Mouse (Mus musculus): ENCODE measurements at regions not wholly inside any gene's neighbourhood (a gene's known extent, or its start where the extent isn't known, plus 50 kb on each side); places are given as distances from the start of the nearest gene placed in this dataset.
"Not testable (repeated sequence)": the region's sequence is repeated elsewhere in the genome, so short reads cannot be mapped to it uniquely, and the experiment has no call there.

DNA sequence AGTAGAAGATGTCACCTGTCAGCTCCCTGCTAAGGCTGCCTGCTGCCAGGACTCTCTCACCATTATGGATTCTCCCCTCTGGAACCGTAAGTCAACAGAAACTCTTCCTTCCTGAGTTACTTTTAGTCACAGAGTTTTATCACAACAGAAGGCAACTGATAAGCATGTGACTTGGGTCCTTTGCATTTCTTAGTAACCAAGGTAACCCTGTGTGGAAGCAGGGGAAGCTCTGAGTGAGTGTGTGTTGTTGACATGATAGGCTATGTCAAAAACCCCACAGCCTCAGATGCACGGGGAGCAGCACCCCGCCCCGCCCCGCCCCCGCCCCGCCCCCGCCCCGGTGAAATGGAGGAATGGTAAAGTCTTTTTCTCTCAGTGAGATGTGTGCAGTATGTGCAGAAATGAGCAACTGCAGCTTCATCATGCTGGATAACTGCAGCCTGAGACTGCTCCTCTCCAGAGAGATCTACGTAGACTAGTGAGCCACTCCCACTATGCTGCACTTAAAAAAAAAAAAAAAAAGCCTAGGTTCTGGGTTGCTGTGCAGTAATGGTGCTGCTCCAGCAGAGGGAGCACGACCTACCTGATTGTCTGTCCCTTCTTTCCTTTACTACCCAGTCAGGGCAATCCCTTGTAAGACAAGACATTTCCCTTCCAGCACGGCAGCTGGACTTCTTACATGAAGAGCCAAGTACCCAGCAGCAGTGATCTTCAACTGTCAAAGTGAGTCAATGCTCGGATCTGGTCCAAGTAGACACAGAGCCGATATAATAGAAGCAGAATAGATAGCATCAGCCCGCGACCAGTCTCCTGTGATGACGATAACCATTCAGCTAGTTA is 92.6 kb upstream of the Zfp706 start:
- WGBS: 46% methylated on average over 17 of the region's 17 CpGs
- Histone ChIP-seq H3K27ac (replicated peaks) (no peak overlapping the region), H3K4me3 (peak overlapping the region; percentile 46)

GRCm38 (mm10) chr15:37099176-37099575 is 91.6 kb upstream of the Zfp706 start:
- Histone ChIP-seq H3K4me3 (no peak overlapping the region), H3K36me3 (replicated peaks) (no peaks in the 10 kb centered on the region), H3K9me3 (no peaks in the 10 kb centered on the region), H3K27ac (replicated peaks) (no peak overlapping the region), H3K27me3 (replicated peaks; ENCODE audit: low read depth, poor library complexity, severe bottlenecking) (no peaks in the 10 kb centered on the region), H3K4me1 (0 out of 2 replicates have a peak, but pooled peaks cover 2% of the 10 kb centered on the region)
- WGBS: 83% methylated on average over 1 of the region's 1 CpGs
- DNase-seq (ENCODE audit: low spot score): no peak

More for the DNA sequence above, 92.6 kb upstream of the Zfp706 start:
- DNase-seq (ENCODE audit: low spot score): peak; percentile 69
- no peaks in the 10 kb centered on the region for H3K9me3 ChIP-seq
- H3K4me1 ChIP-seq: 0 out of 2 replicates have a peak, but pooled peaks cover 2% of the 10 kb centered on the region
- no peaks in the 10 kb centered on the region for H3K36me3 ChIP-seq (replicated peaks)
- H3K27me3 ChIP-seq (replicated peaks; ENCODE audit: low read depth, poor library complexity, severe bottlenecking): no peaks in the 10 kb centered on the region

GRCm38 (mm10) chr15:37097426-37097825 is 89.9 kb upstream of the Zfp706 start:
- 97% methylated on average over 7 of the region's 7 CpGs for WGBS
- H3K4me1 ChIP-seq: 0 out of 2 replicates have a peak, but pooled peaks cover 2% of the 10 kb centered on the region

GRCm38 (mm10) chr15:37091171-37091570 is 83.6 kb upstream of the Zfp706 start:
- H3K4me3 ChIP-seq; H3K9me3 ChIP-seq; H3K36me3 ChIP-seq (replicated peaks); DNase-seq (ENCODE audit: low spot score); H3K4me1 ChIP-seq; H3K27me3 ChIP-seq (replicated peaks; ENCODE audit: low read depth, poor library complexity, severe bottlenecking); H3K27ac ChIP-seq (replicated peaks): not testable (repeated sequence)
- 87% methylated on average over 5 of the region's 5 CpGs for WGBS

More at GRCm38 (mm10) chr15:37097426-37097825, 89.9 kb upstream of the Zfp706 start:
- no peaks in the 10 kb centered on the region for H3K36me3 ChIP-seq (replicated peaks)
- H3K4me3 ChIP-seq: no peak overlapping the region
- DNase-seq (ENCODE audit: low spot score): no peak
- H3K27me3 ChIP-seq (replicated peaks; ENCODE audit: low read depth, poor library complexity, severe bottlenecking): no peaks in the 10 kb centered on the region
- no peaks in the 10 kb centered on the region for H3K9me3 ChIP-seq
- no peak overlapping the region for H3K27ac ChIP-seq (replicated peaks)

DNA sequence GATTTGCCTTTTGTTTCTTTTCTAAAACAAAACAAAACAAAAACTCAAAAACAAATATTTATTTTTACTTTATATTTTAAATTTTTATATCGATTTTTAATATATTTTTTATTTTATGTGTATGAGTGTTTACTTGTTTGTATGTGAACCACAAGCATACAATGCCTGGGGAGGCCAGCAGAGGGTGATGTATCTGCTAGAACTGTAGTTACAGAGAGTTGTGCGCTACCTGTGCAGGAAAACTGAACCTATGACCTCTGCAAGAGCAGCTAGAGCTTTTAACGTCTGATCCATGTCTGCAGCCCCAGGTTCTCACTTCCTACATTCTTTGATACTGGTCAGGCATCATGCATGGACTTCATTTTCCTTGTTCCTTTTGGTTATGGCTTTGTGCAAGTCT is 76.2 kb upstream of the Zfp706 start:
- no peaks in the 10 kb centered on the region for H3K27me3 ChIP-seq (replicated peaks; ENCODE audit: low read depth, poor library complexity, severe bottlenecking)
- no peak overlapping the region for H3K4me3 ChIP-seq
- WGBS: 82% methylated on average over 3 of the region's 3 CpGs
- no peaks in the 10 kb centered on the region for H3K4me1 ChIP-seq
- H3K36me3 ChIP-seq (replicated peaks): no peaks in the 10 kb centered on the region
- DNase-seq (ENCODE audit: low spot score): no peak
- peaks cover 11% of the 10 kb centered on the region for H3K9me3 ChIP-seq
- no peak overlapping the region for H3K27ac ChIP-seq (replicated peaks)

GRCm38 (mm10) chr15:37081836-37082235 is 74.3 kb upstream of the Zfp706 start:
- DNase-seq (ENCODE audit: low spot score): no peak
- Histone ChIP-seq H3K36me3 (replicated peaks) (no peaks in the 10 kb centered on the region), H3K4me3 (no peak overlapping the region), H3K27me3 (replicated peaks; ENCODE audit: low read depth, poor library complexity, severe bottlenecking) (no peaks in the 10 kb centered on the region), H3K27ac (replicated peaks) (no peak overlapping the region), H3K9me3 (peaks cover 2% of the 10 kb centered on the region; the same call in 1 of the 2 replicates), H3K4me1 (no peaks in the 10 kb centered on the region)
- 63% methylated on average over 2 of the region's 2 CpGs for WGBS

GRCm38 (mm10) chr15:37080931-37081330 is 73.4 kb upstream of the Zfp706 start:
- H3K36me3 ChIP-seq (replicated peaks): no peaks in the 10 kb centered on the region
- H3K27me3 ChIP-seq (replicated peaks; ENCODE audit: low read depth, poor library complexity, severe bottlenecking): no peaks in the 10 kb centered on the region
- no peaks in the 10 kb centered on the region for H3K4me1 ChIP-seq
- peaks cover 2% of the 10 kb centered on the region; the same call in 1 of the 2 replicates for H3K9me3 ChIP-seq
- 95% methylated on average over 2 of the region's 2 CpGs for WGBS
- no peak overlapping the region for H3K27ac ChIP-seq (replicated peaks)
- no peak for DNase-seq (ENCODE audit: low spot score)
- no peak overlapping the region for H3K4me3 ChIP-seq

DNA sequence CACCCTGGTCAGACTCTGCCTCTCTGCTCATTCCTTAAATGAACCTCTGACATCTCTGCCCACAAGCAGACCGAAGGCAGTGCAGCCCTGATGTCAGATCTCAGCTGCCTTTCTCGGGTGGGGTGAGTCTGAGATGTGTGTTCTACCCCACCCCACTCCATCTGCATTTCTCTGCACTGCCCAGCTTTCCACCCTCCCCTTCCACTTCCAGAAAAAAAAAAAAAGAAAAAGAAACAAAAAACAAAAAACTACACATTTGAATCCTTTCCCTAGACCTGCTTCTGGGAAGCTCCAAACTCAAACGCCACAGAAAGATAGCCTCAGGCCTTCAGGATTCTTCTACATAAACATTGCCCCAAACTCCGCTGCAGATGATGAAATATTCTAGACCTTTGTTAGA is 72.8 kb upstream of the Zfp706 start:
- H3K4me1 ChIP-seq: no peaks in the 10 kb centered on the region
- H3K4me3 ChIP-seq: no peak overlapping the region
- no peak overlapping the region for H3K27ac ChIP-seq (replicated peaks)
- H3K27me3 ChIP-seq (replicated peaks; ENCODE audit: low read depth, poor library complexity, severe bottlenecking): no peaks in the 10 kb centered on the region
- H3K36me3 ChIP-seq (replicated peaks): no peaks in the 10 kb centered on the region
- 86% methylated on average over 4 of the region's 4 CpGs for WGBS
- no peak for DNase-seq (ENCODE audit: low spot score)
- H3K9me3 ChIP-seq: peaks cover 2% of the 10 kb centered on the region; the same call in 1 of the 2 replicates

DNA sequence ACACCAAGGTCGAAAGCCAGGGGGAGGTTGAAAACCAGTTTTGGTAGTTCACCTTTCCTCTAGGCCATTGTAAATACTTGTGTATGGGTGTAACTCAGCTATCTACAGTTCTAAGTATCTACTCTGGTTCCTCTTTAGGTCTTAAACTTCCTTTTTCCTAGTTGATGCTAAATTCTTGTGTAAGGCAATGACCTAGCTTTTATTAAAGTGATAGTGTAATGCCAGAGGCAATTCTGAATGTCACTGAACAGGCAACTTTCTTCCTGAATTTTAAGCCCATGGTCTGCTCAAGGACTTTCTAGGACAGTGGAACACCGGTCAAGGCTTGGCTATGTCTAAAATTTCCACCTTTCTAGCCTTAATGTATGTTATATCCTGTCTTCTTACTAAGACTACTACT is 66.6 kb upstream of the Zfp706 start:
- not testable (repeated sequence) for H3K4me3 ChIP-seq; H3K9me3 ChIP-seq; H3K27ac ChIP-seq (replicated peaks); H3K36me3 ChIP-seq (replicated peaks); DNase-seq (ENCODE audit: low spot score); H3K27me3 ChIP-seq (replicated peaks; ENCODE audit: low read depth, poor library complexity, severe bottlenecking); H3K4me1 ChIP-seq
- 91% methylated on average over 2 of the region's 2 CpGs for WGBS

DNA sequence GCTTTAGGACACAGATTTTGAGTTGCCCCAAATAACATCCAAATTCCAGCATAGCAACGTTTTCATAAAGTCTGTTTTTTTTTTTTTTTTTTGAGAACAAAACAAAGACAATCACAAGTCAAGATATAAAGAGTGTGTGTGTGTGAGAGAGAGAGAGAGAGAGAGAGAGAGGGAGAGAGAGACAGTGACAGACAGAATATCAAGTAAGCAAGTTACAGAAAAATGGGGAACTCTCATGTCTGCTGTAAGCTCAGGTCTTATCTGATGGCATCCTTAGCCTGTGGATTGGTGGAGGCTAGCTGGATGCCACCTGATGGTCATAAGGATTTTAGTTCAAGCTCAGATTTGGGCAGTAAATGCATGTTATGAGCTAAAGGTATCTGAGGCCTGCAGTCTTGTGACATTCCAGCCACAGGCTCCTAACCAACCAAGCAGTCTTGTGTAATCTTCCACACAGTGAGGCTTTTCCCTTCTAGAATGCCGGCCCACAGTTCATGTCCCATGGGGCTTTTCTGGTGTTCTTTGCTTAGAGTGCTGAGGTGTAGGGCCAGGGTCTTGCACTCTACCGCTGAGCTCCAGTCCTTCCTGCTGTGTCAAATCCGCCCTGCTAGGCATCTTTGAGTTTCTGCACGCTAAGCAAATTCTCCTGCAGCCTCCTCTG is 64.8 kb upstream of the Zfp706 start:
- 82% methylated on average over 5 of the region's 5 CpGs for WGBS
- Histone ChIP-seq H3K27me3 (replicated peaks; ENCODE audit: low read depth, poor library complexity, severe bottlenecking) (no peaks in the 10 kb centered on the region), H3K4me1 (peaks cover 6% of the 10 kb centered on the region), H3K27ac (replicated peaks) (no peak overlapping the region), H3K4me3 (no peak overlapping the region), H3K36me3 (replicated peaks) (no peaks in the 10 kb centered on the region), H3K9me3 (no peaks in the 10 kb centered on the region)
- no peak for DNase-seq (ENCODE audit: low spot score)

DNA sequence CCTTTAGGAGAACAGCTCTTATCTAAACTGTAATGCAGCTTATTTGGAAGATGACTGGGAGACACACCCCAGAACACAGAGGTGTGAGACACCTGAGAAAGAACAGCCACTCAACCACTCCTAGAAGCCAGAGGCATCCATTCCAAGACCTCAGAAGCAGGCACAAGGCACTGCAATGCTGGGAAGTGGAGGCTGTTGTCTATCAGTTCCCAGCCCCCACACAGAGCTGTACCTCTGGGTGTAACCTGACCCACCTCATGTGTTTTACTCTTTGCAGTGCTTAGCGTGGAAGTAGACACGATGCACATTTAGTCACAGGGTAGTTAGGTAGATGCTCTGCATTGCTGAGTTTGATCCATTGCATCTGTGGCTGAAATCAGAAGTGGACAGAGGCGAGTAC is 62.6 kb upstream of the Zfp706 start:
- no peaks in the 10 kb centered on the region for H3K9me3 ChIP-seq
- H3K27ac ChIP-seq (replicated peaks): no peak overlapping the region
- DNase-seq (ENCODE audit: low spot score): peak; percentile 22
- no peaks in the 10 kb centered on the region for H3K27me3 ChIP-seq (replicated peaks; ENCODE audit: low read depth, poor library complexity, severe bottlenecking)
- WGBS: 52% methylated on average over 3 of the region's 3 CpGs
- no peaks in the 10 kb centered on the region for H3K36me3 ChIP-seq (replicated peaks)
- H3K4me3 ChIP-seq: no peak overlapping the region
- peaks cover 6% of the 10 kb centered on the region for H3K4me1 ChIP-seq

DNA sequence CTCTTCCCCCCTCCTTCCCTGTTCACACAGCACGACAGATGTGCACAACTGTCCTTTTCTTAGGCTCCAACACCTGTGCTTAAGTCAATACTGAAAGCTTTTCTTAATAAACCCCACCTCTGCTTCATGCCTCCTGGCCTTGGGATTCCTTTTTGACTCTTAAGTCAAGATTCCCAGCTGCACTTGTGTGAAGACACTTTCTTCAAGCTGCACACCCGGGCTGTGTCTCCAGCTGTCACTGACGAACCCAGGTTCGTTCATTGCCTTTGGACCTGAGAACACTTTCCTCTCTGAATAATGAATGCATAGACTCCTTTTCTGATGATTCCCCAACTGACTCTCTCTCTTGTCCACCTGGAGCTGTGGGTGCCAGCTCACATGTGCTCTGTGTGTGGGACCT is 59.8 kb upstream of the Zfp706 start:
- H3K9me3 ChIP-seq: no peaks in the 10 kb centered on the region
- no peak overlapping the region for H3K27ac ChIP-seq (replicated peaks)
- WGBS: 88% methylated on average over 4 of the region's 4 CpGs
- H3K36me3 ChIP-seq (replicated peaks): no peaks in the 10 kb centered on the region
- DNase-seq (ENCODE audit: low spot score): no peak
- no peak overlapping the region for H3K4me3 ChIP-seq
- H3K27me3 ChIP-seq (replicated peaks; ENCODE audit: low read depth, poor library complexity, severe bottlenecking): no peaks in the 10 kb centered on the region
- H3K4me1 ChIP-seq: peaks cover 13% of the 10 kb centered on the region

Measured in embryonic facial prominence, embryonic 10.5 days (tissue).